Mouse (Mus musculus): Measurements from ENCODE around the gene Srcap. TPM values are rescaled to one million over a fixed set of nuclear protein-coding genes. Genes with fewer than 3 reads are reported as not detected.
"Not testable (repeated sequence)": the region's sequence is repeated elsewhere in the genome, so short reads cannot be mapped to it uniquely, and the experiment has no call there.

The Srcap gene
- polyA plus RNA-seq, 1 experiment from 2014 or later, result 63.6 TPM

GRCm38 (mm10) chr7:127476855-127477254 is 34.9 kb upstream of the Srcap start:
- Histone ChIP-seq H3K4me1 (peaks cover 48% of the 10 kb centered on the region), H3K4me3 (peak overlapping the region; percentile 100), H3K36me3 (replicated peaks) (peaks cover 67% of the 10 kb centered on the region), H3K27me3 (ENCODE audit: poor library complexity, severe bottlenecking) (no peaks in the 10 kb centered on the region), H3K27ac (no peak overlapping the region), H3K9me3 (no peaks in the 10 kb centered on the region)
- no peak for DNase-seq (ENCODE audit: extremely low spot score, low spot score)
- 83% methylated on average over 4 of the region's 4 CpGs for WGBS

GRCm38 (mm10) chr7:127477687-127478634 is 33.8 kb upstream of the Srcap start:
- under 1% methylated on average over 50 of the region's 50 CpGs for WGBS
- Histone ChIP-seq H3K4me1 (peaks cover 39% of the 10 kb centered on the region), H3K27ac (peak overlapping the region; percentile 94), H3K27me3 (ENCODE audit: poor library complexity, severe bottlenecking) (no peaks in the 10 kb centered on the region), H3K36me3 (replicated peaks) (peaks cover 74% of the 10 kb centered on the region), H3K9me3 (no peaks in the 10 kb centered on the region), H3K4me3 (peak overlapping the region; percentile 100)
- peak; percentile 99 for DNase-seq (ENCODE audit: extremely low spot score, low spot score)

GRCm38 (mm10) chr7:127478635-127479317 is 33.0 kb upstream of the Srcap start, which contains the start of gene Fbrs:
TSS of gene Fbrs (plus strand) at chr7:127479199.
- H3K9me3 ChIP-seq, result no peaks in the 10 kb centered on the region
- DNase-seq (ENCODE audit: extremely low spot score, low spot score), result peak; percentile 89
- peaks cover 35% of the 10 kb centered on the region for H3K4me1 ChIP-seq
- no peaks in the 10 kb centered on the region for H3K27me3 ChIP-seq (ENCODE audit: poor library complexity, severe bottlenecking)
- peaks cover 74% of the 10 kb centered on the region for H3K36me3 ChIP-seq (replicated peaks)
- whole genome bisulfite sequencing, result under 1% methylated on average over 62 of the region's 62 CpGs
- H3K27ac ChIP-seq, result peak within 1 kb of the TSS; percentile 94
- H3K4me3 ChIP-seq, result peak within 1 kb of the TSS; percentile 100

- DNase-seq (ENCODE audit: extremely low spot score, low spot score), result no peak
- WGBS, result 8% methylated on average over 47 of the region's 48 CpGs
- peak overlapping the region; percentile 94 for H3K27ac ChIP-seq
- peaks cover 35% of the 10 kb centered on the region for H3K4me1 ChIP-seq
- H3K27me3 ChIP-seq (ENCODE audit: poor library complexity, severe bottlenecking), result no peaks in the 10 kb centered on the region
- H3K36me3 ChIP-seq (replicated peaks), result peaks cover 74% of the 10 kb centered on the region
- peak overlapping the region; percentile 100 for H3K4me3 ChIP-seq
- no peaks in the 10 kb centered on the region for H3K9me3 ChIP-seq
These were observed 32.2 kb upstream of the Srcap start for GRCm38 (mm10) chr7:127479318-127480225.

GRCm38 (mm10) chr7:127480321-127480720 is 31.5 kb upstream of the Srcap start:
- Histone ChIP-seq H3K4me3 (peak overlapping the region; percentile 100), H3K36me3 (replicated peaks) (peaks cover 74% of the 10 kb centered on the region), H3K27ac (0 out of 2 replicates have a peak overlapping the region, but pooled peaks have one; percentile 94), H3K27me3 (ENCODE audit: poor library complexity, severe bottlenecking) (no peaks in the 10 kb centered on the region), H3K9me3 (no peaks in the 10 kb centered on the region), H3K4me1 (peaks cover 35% of the 10 kb centered on the region)
- WGBS, result 79% methylated on average over 2 of the region's 2 CpGs
- DNase-seq (ENCODE audit: extremely low spot score, low spot score), result no peak

- Histone ChIP-seq H3K27ac (no peak overlapping the region), H3K4me1 (peaks cover 7% of the 10 kb centered on the region), H3K4me3 (no peak overlapping the region), H3K27me3 (ENCODE audit: poor library complexity, severe bottlenecking) (no peaks in the 10 kb centered on the region), H3K9me3 (no peaks in the 10 kb centered on the region), H3K36me3 (replicated peaks) (peaks cover 98% of the 10 kb centered on the region)
- no peak for DNase-seq (ENCODE audit: extremely low spot score, low spot score)
- 89% methylated on average over 5 of the region's 5 CpGs for WGBS
These were observed 26.4 kb upstream of the Srcap start for GRCm38 (mm10) chr7:127485416-127485815.

- H3K4me1 ChIP-seq; H3K9me3 ChIP-seq; DNase-seq (ENCODE audit: extremely low spot score, low spot score); H3K27me3 ChIP-seq (ENCODE audit: poor library complexity, severe bottlenecking); H3K27ac ChIP-seq; H3K4me3 ChIP-seq: not testable (repeated sequence)
- H3K36me3 ChIP-seq (replicated peaks), result peaks cover 94% of the 10 kb centered on the region
- 96% methylated on average over 5 of the region's 5 CpGs for WGBS
These were observed 23.4 kb upstream of the Srcap start for GRCm38 (mm10) chr7:127488364-127488763.

GRCm38 (mm10) chr7:127489982-127490381 is 21.8 kb upstream of the Srcap start:
- WGBS, result 91% methylated on average over 7 of the region's 7 CpGs
- H3K27ac ChIP-seq, result no peak overlapping the region
- no peak for DNase-seq (ENCODE audit: extremely low spot score, low spot score)
- no peak overlapping the region for H3K4me3 ChIP-seq
- H3K9me3 ChIP-seq, result no peaks in the 10 kb centered on the region
- H3K36me3 ChIP-seq (replicated peaks), result peaks cover 78% of the 10 kb centered on the region
- H3K27me3 ChIP-seq (ENCODE audit: poor library complexity, severe bottlenecking), result no peaks in the 10 kb centered on the region
- H3K4me1 ChIP-seq, result no peaks in the 10 kb centered on the region

GRCm38 (mm10) chr7:127491846-127492245 is 19.9 kb upstream of the Srcap start:
- Histone ChIP-seq H3K27me3 (ENCODE audit: poor library complexity, severe bottlenecking) (no peaks in the 10 kb centered on the region), H3K4me3 (no peak overlapping the region), H3K9me3 (no peaks in the 10 kb centered on the region), H3K27ac (no peak overlapping the region), H3K36me3 (replicated peaks) (peaks cover 59% of the 10 kb centered on the region), H3K4me1 (no peaks in the 10 kb centered on the region)
- WGBS, result 96% methylated on average over 3 of the region's 3 CpGs
- no peak for DNase-seq (ENCODE audit: extremely low spot score, low spot score)

GRCm38 (mm10) chr7:127494648-127495047 is 17.1 kb upstream of the Srcap start:
- no peak for DNase-seq (ENCODE audit: extremely low spot score, low spot score)
- peaks cover 33% of the 10 kb centered on the region for H3K36me3 ChIP-seq (replicated peaks)

GRCm38 (mm10) chr7:127497382-127497781 is 14.4 kb upstream of the Srcap start:
- H3K27ac ChIP-seq, result no peak overlapping the region
- no peaks in the 10 kb centered on the region for H3K9me3 ChIP-seq
- H3K4me1 ChIP-seq, result no peaks in the 10 kb centered on the region
- no peaks in the 10 kb centered on the region for H3K27me3 ChIP-seq (ENCODE audit: poor library complexity, severe bottlenecking)
- 86% methylated on average over 2 of the region's 2 CpGs for whole genome bisulfite sequencing
- DNase-seq (ENCODE audit: extremely low spot score, low spot score), result no peak
- peaks cover 5% of the 10 kb centered on the region for H3K36me3 ChIP-seq (replicated peaks)
- H3K4me3 ChIP-seq, result no peak overlapping the region

More at GRCm38 (mm10) chr7:127494648-127495047, 17.1 kb upstream of the Srcap start:
- Histone ChIP-seq H3K27ac (no peak overlapping the region), H3K9me3 (no peaks in the 10 kb centered on the region), H3K4me1 (no peaks in the 10 kb centered on the region), H3K27me3 (ENCODE audit: poor library complexity, severe bottlenecking) (no peaks in the 10 kb centered on the region), H3K4me3 (no peak overlapping the region)

GRCm38 (mm10) chr7:127498407-127498806 is 13.4 kb upstream of the Srcap start:
- WGBS, result 40% methylated on average over 3 of the region's 3 CpGs
- H3K27ac ChIP-seq, result no peak overlapping the region
- no peak for DNase-seq (ENCODE audit: extremely low spot score, low spot score)
- no peak overlapping the region for H3K4me3 ChIP-seq
- H3K4me1 ChIP-seq, result no peaks in the 10 kb centered on the region
- H3K27me3 ChIP-seq (ENCODE audit: poor library complexity, severe bottlenecking), result no peaks in the 10 kb centered on the region
- H3K9me3 ChIP-seq, result no peaks in the 10 kb centered on the region
- H3K36me3 ChIP-seq (replicated peaks), result no peaks in the 10 kb centered on the region
